Mouse (Mus musculus) lung, adult 2 months (tissue): Measurements from ENCODE around the gene Hcn3.

Experiments
- CTCF ChIP-seq: fragments of 200-500 bp; IDR thresholded peaks from 2 replicates; pipeline ENCODE4 v1.5.1; 2011; ENCODE audit warnings: mild to moderate bottlenecking, low read length, control low read depth; ENCODE audit not compliant: insufficient read depth
- POLR2A ChIP-seq: fragments of 200-500 bp; IDR thresholded peaks from 2 replicates; pipeline ENCODE4 v1.6.1; 2011; ENCODE audit warnings: low read depth, mild to moderate bottlenecking, control low read depth, low read length, borderline replicate concordance; ENCODE audit errors: extremely low read depth

- TF ChIP-seq CTCF: no peak
- no peak for TF ChIP-seq POLR2A
Observed at GRCm38 (mm10) chr3:89133752-89134151, 26.2 kb downstream of the Hcn3 start.
